In genomic region chr8:57457152-57457551, GRCm38 (mm10) we compare ENCODE assay signal across 16 mouse cellular contexts. TPM values are rescaled to one million over a fixed set of nuclear protein-coding genes. Genes with fewer than 3 reads are reported as not detected.
DNase-seq lines count a peak whose midpoint lies in the region; ATAC-seq lines count a peak whose summit lies in the region.
"Had no signal": no experiment of that assay in that cellular context is flagged by ENCODE, and none has a peak within 500 bp of the region (broad histone marks: within the 10 kb centered on the region; RNA-seq: fewer than 3 reads in every experiment).

No protein-coding gene starts in this region.

- no peak for ATAC-seq in heart, embryonic 13.5 days (ENCODE audit: extremely low read depth, insufficient number of reproducible peaks, low FRiP score, low TSS enrichment)
- ATAC-seq: Patski had no signal

- intact Hi-C loops in heart, postnatal 36 days (cut with DNase I): no loop called here

- 63% methylated on average over 6 of the region's 6 CpGs for WGBS in heart, embryonic 13.5 days

- DNase-seq in heart, postnatal 36 days: no peak
- peak; percentile 1 for DNase-seq in lung, postnatal 36 days
- DNase-seq in lung, postnatal 14 days: no peak
- DNase-seq in layer of hippocampus, adult 18-20 months (ENCODE audit: low spot score in 2 of 2): peak; percentile 15 to 63
- peak; percentile 15 to 35 for DNase-seq in right cerebral cortex, postnatal 36 days (ENCODE audit: low spot score in 2 of 2)
- no peak for DNase-seq in cerebellum, adult 11-12 months
- DNase-seq: cerebellum, adult 18-20 months; embryo, embryonic 11 days; thymus, postnatal 4 days had no signal

- no peaks in the 10 kb centered on the region for H3K27me3 ChIP-seq in heart, embryonic 13.5 days (replicated peaks)
- H3K27me3 ChIP-seq: Patski had no signal

- H3K4me3 ChIP-seq in heart, embryonic 13.5 days: no peak overlapping the region

- no peaks in the 10 kb centered on the region for H3K9me3 ChIP-seq in heart, embryonic 13.5 days

- no peaks in the 10 kb centered on the region for H3K36me3 ChIP-seq in heart, embryonic 13.5 days

- 0 out of 2 replicates have a peak overlapping the region, but pooled peaks have one; percentile 25 for H3K27ac ChIP-seq in heart, embryonic 13.5 days (replicated peaks)
- H3K27ac ChIP-seq: macrophage; stomach, postnatal 0 days had no signal

- H3K9ac ChIP-seq in heart, embryonic 13.5 days: no peak overlapping the region

- H3K4me1 ChIP-seq in heart, embryonic 13.5 days: peaks cover 11% of the 10 kb centered on the region

- peak overlapping the region; percentile 41 for H3K4me2 ChIP-seq in heart, embryonic 13.5 days
- H3K4me2 ChIP-seq: liver, embryonic 11.5 days had no signal

RNA-seq across cellular contexts. Expression of gene Scrg1, which starts 1.4 kb away (rescaled TPM):
- polyA plus RNA-seq in heart, embryonic 13.5 days (2015; fragmentation: Nextera tagmentation; extraction: Ambion mirVana): 1.3 and 1.4 TPM in 2 replicates
- total RNA-seq in heart, postnatal 36 days (2021): not detected
- 10 to 100 TPM; 60.7 to 68.0 TPM for total RNA-seq in layer of hippocampus, adult 18-20 months (2021)
- total RNA-seq: heart, adult 8-10 months; monocyte, adult 5-6 weeks had no signal
- polyA plus RNA-seq: liver, embryonic 11.5 days; macrophage; Patski had no signal

RNA-seq across cellular contexts. Expression of gene Sap30, which starts 30.5 kb away (rescaled TPM):
- polyA plus RNA-seq in heart, embryonic 13.5 days (2015; fragmentation: Nextera tagmentation; extraction: Ambion mirVana): 45.8 and 47.5 TPM in 2 replicates
- total RNA-seq in heart, postnatal 36 days (2021): 10 to 100 TPM; 13.3 to 17.8 TPM
- 10 to 100 TPM; 12.6 to 17.6 TPM for total RNA-seq in layer of hippocampus, adult 18-20 months (2021)

RNA-seq across cellular contexts. Expression of gene Hmgb2, which starts 54.6 kb away (rescaled TPM):
- 221 and 261 TPM in 2 replicates for polyA plus RNA-seq in heart, embryonic 13.5 days (2015; fragmentation: Nextera tagmentation; extraction: Ambion mirVana)
- total RNA-seq in heart, postnatal 36 days (2021): 10 to 100 TPM; 13.2 to 22.2 TPM
- total RNA-seq in layer of hippocampus, adult 18-20 months (2021): 1 to 10 TPM; 4.9 to 7.4 TPM

Comparison
In these comparisons a context has a peak if more than half of its experiments do, and no peak if none do; other contexts are left out.
1. DNase-seq: peak in lung, postnatal 36 days (single experiment), layer of hippocampus, adult 18-20 months (2 of 2) and right cerebral cortex, postnatal 36 days (2 of 2); none in heart, postnatal 36 days (0 of 2), lung, postnatal 14 days (single experiment) and cerebellum, adult 11-12 months (single experiment).
2. RNA of gene Scrg1, which starts 1.4 kb away (total RNA-seq): 60.7 to 68.0 TPM in layer of hippocampus, adult 18-20 months; not detected in heart, postnatal 36 days; every median in the first group is over 10 times any median in the second.